Mouse (Mus musculus) ES-E14 (cell line): ENCODE results near the gene Gm10447.

Experiments used
- CHD2 ChIP-seq: IDR thresholded peaks from 2 replicates; pipeline ENCODE4 v1.6.1; 2014; ENCODE audit warnings: mild to moderate bottlenecking, low read depth, low read length, inconsistent platforms
- HCFC1 ChIP-seq: IDR thresholded peaks from 2 replicates; pipeline ENCODE4 v1.6.1; 2012; ENCODE audit warnings: low read length, inconsistent platforms, borderline replicate concordance; ENCODE audit not compliant: insufficient read depth
- ZC3H11A ChIP-seq: IDR thresholded peaks from 2 replicates; pipeline ENCODE4 v1.6.1; 2012; ENCODE audit warnings: low read depth, mild to moderate bottlenecking, inconsistent platforms, low read length, borderline replicate concordance

DNA sequence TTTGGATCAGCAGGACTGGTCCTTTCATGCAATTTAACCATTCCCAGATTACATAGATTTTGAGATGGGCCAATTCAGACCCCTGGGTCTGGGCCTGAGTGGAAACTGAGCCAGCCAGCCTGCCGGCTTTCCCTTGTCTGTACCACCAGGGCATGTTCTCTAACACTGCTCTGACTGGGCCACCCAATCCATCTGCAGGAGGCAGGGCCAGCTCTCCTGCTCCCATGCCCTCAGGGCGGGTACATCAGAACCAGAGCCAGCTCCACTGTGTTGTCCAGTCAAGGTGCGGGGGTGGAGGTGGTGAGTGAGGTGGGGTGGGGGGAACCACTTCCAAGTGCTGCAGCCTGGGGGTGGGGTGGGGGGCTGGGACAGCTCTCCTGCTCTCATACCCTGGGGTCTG is 29.4 kb upstream of the Gm10447 start:
- TF ChIP-seq CHD2: no peak
- TF ChIP-seq HCFC1: no peak
- TF ChIP-seq ZC3H11A: no peak
